ENCODE assay signal across 8 mouse cellular contexts in the genomic region with DNA sequence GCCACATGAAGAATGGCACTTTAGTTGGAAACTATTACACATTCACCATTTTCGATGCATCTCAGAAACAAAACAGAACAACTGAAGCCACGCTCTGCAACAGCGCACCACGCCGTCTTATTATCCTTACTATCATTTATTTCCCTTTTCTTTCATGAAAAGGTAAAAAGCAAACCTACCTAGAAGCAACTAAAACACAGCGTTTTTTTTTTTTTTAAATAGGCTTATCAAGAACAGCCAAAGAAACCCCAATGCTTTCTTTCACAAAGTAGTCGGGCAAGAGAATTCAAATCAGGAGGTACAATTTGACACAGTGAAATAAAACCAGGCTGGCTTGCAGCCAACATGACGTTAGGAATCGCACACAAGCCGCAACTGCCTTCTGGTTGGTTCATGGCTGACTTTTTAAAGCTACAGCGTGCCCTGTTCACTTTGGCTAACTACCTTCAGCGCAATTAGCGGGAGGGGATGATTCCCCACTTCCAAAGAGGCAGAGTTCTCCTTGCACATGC. TPM values are rescaled to one million over a fixed set of nuclear protein-coding genes. Genes with fewer than 3 reads are reported as not detected.
DNase-seq lines count a peak whose midpoint lies in the region; ATAC-seq and TF ChIP-seq lines count a peak whose summit lies in the region.

No protein-coding gene starts in this region.

- TF ChIP-seq POLR2A in spleen, adult 2 months (IDR thresholded peaks at IDR 0.05; ENCODE audit: low read depth, low read length): no peak

- peak overlapping the region; percentile 1; the same call in 1 of the 2 replicates for H3K4me3 ChIP-seq in spleen, adult 2 months (ENCODE audit: extremely low read depth, insufficient read depth, insufficient read length)
- H3K4me3 ChIP-seq in embryonic facial prominence, embryonic 15.5 days (replicated peaks): peak overlapping the region; percentile 31
- peak overlapping the region; percentile 27 to 34 for H3K4me3 ChIP-seq in heart, embryonic 14.5 days (ENCODE audit: control insufficient read depth in 1 of 2, insufficient read depth in 1 of 2, low read depth in 1 of 2, low read length in 2 of 2)
- H3K4me3 ChIP-seq in kidney, postnatal 0 days (replicated peaks; ENCODE audit: low read depth, low read length): peak overlapping the region; percentile 19
- peak overlapping the region; percentile 30 for H3K4me3 ChIP-seq in midbrain, embryonic 15.5 days

- H3K4me2 ChIP-seq in embryonic facial prominence, embryonic 15.5 days (replicated peaks): peak overlapping the region; percentile 41
- H3K4me2 ChIP-seq in heart, embryonic 14.5 days (ENCODE audit: low read length): peak overlapping the region; percentile 69
- H3K4me2 ChIP-seq in kidney, postnatal 0 days (ENCODE audit: low read length): peak overlapping the region; percentile 53
- peak overlapping the region; percentile 52 for H3K4me2 ChIP-seq in midbrain, embryonic 15.5 days

- 14% methylated on average over 13 of the region's 13 CpGs for WGBS in spleen, adult 2 months
- whole genome bisulfite sequencing in embryonic facial prominence, embryonic 15.5 days: 19% methylated on average over 13 of the region's 13 CpGs
- WGBS in heart, embryonic 14.5 days: 36% methylated on average over 13 of the region's 13 CpGs
- 32% methylated on average over 13 of the region's 13 CpGs for WGBS in kidney, postnatal 0 days
- 34% methylated on average over 13 of the region's 13 CpGs for WGBS in midbrain, embryonic 15.5 days

- no peak overlapping the region for H3K9ac ChIP-seq in embryonic facial prominence, embryonic 15.5 days
- peak overlapping the region; percentile 71 for H3K9ac ChIP-seq in heart, embryonic 14.5 days (ENCODE audit: low read length)
- H3K9ac ChIP-seq in kidney, postnatal 0 days (ENCODE audit: low read depth, low read length): no peak overlapping the region
- H3K9ac ChIP-seq in midbrain, embryonic 15.5 days: peak overlapping the region; percentile 20; the same call in 1 of the 2 replicates

- peak in 1 of 2 experiments; percentile 8 for DNase-seq in spleen, adult 2 months (ENCODE audit: low read depth in 1 of 2, low spot score in 2 of 2)
- DNase-seq in spleen, postnatal 36 days (ENCODE audit: low spot score in 2 of 2): no peak
- DNase-seq in kidney, postnatal 0 days (ENCODE audit: low spot score): peak; percentile 63
- DNase-seq in liver: peak; percentile 36
- DNase-seq in testis, postnatal 14 days (ENCODE audit: low spot score): peak; percentile 28

- H3K9me3 ChIP-seq in embryonic facial prominence, embryonic 15.5 days (replicated peaks): no peaks in the 10 kb centered on the region
- no peaks in the 10 kb centered on the region for H3K9me3 ChIP-seq in heart, embryonic 14.5 days (ENCODE audit: control insufficient read depth, low read length)
- no peaks in the 10 kb centered on the region for H3K9me3 ChIP-seq in kidney, postnatal 0 days (replicated peaks; ENCODE audit: low read length)
- H3K9me3 ChIP-seq in midbrain, embryonic 15.5 days: no peaks in the 10 kb centered on the region

- H3K36me3 ChIP-seq in spleen, adult 2 months (ENCODE audit: control insufficient read depth, insufficient read depth, low read length): no peaks in the 10 kb centered on the region
- no peaks in the 10 kb centered on the region for H3K36me3 ChIP-seq in embryonic facial prominence, embryonic 15.5 days
- H3K36me3 ChIP-seq in heart, embryonic 14.5 days (ENCODE audit: control insufficient read depth, insufficient read depth, low read length): no peaks in the 10 kb centered on the region
- no peaks in the 10 kb centered on the region for H3K36me3 ChIP-seq in kidney, postnatal 0 days (ENCODE audit: insufficient read depth, low read length)
- no peaks in the 10 kb centered on the region for H3K36me3 ChIP-seq in midbrain, embryonic 15.5 days (replicated peaks)

- TF ChIP-seq CTCF in spleen, adult 2 months (IDR thresholded peaks at IDR 0.05; ENCODE audit: extremely low read depth, insufficient read depth, insufficient read length, insufficient replicate concordance): no peak
- no peak for TF ChIP-seq CTCF in kidney, postnatal 0 days (IDR thresholded peaks at IDR 0.05; ENCODE audit: low read depth)

- ATAC-seq in embryonic facial prominence, embryonic 15.5 days (ENCODE audit: insufficient number of reproducible peaks, low FRiP score, low TSS enrichment, low read depth): peak; percentile 44
- no peak for ATAC-seq in heart, embryonic 14.5 days (ENCODE audit: insufficient number of reproducible peaks, insufficient read depth, low FRiP score, low read depth)
- ATAC-seq in kidney, postnatal 0 days (replicated peaks; ENCODE audit: low FRiP score, low read depth): no peak
- ATAC-seq in midbrain, embryonic 15.5 days (replicated peaks): no peak

- peaks cover 2% of the 10 kb centered on the region for H3K4me1 ChIP-seq in spleen, adult 2 months (ENCODE audit: control insufficient read depth, insufficient read depth, insufficient read length)
- peaks cover 27% of the 10 kb centered on the region for H3K4me1 ChIP-seq in embryonic facial prominence, embryonic 15.5 days
- peaks cover 10 to 24% of the 10 kb centered on the region in 2 experiments for H3K4me1 ChIP-seq in heart, embryonic 14.5 days (ENCODE audit: control insufficient read depth in 2 of 2, insufficient read depth in 2 of 2, low read length in 2 of 2)
- peaks cover 5% of the 10 kb centered on the region for H3K4me1 ChIP-seq in kidney, postnatal 0 days (replicated peaks; ENCODE audit: insufficient read depth, low read length)
- H3K4me1 ChIP-seq in midbrain, embryonic 15.5 days: peaks cover 17% of the 10 kb centered on the region

- H3K27ac ChIP-seq in spleen, adult 2 months (ENCODE audit: insufficient read depth, low read length): no peak overlapping the region
- peak overlapping the region; percentile 75 for H3K27ac ChIP-seq in embryonic facial prominence, embryonic 15.5 days (replicated peaks)
- H3K27ac ChIP-seq in heart, embryonic 14.5 days (replicated peaks in 1 of 2; ENCODE audit: control insufficient read depth in 1 of 2, insufficient read depth in 1 of 2, low read depth in 2 of 2, low read length in 2 of 2): peak overlapping the region; percentile 86 to 93
- H3K27ac ChIP-seq in kidney, postnatal 0 days: no peak overlapping the region
- H3K27ac ChIP-seq in midbrain, embryonic 15.5 days: peak overlapping the region; percentile 61

- 0 out of 2 replicates have a peak, but pooled peaks cover 4% of the 10 kb centered on the region for H3K27me3 ChIP-seq in spleen, adult 2 months (ENCODE audit: control insufficient read depth, insufficient read depth, low read length)
- no peaks in the 10 kb centered on the region for H3K27me3 ChIP-seq in embryonic facial prominence, embryonic 15.5 days
- H3K27me3 ChIP-seq in heart, embryonic 14.5 days (ENCODE audit: control insufficient read depth, insufficient read depth, low read length): no peaks in the 10 kb centered on the region
- H3K27me3 ChIP-seq in kidney, postnatal 0 days (ENCODE audit: insufficient read depth, low read length): no peaks in the 10 kb centered on the region
- H3K27me3 ChIP-seq in midbrain, embryonic 15.5 days (replicated peaks): 0 out of 2 replicates have a peak, but pooled peaks cover 3% of the 10 kb centered on the region

RNA-seq across cellular contexts. Expression of a gene that starts 3.2 kb away (rescaled TPM):
- 0.05 TPM in 1 of 2 replicates, not detected in the other for polyA plus RNA-seq in spleen, adult 2 months (2012; rRNA removed)
- 1.2 and 1.4 TPM in 2 replicates for polyA plus RNA-seq in embryonic facial prominence, embryonic 15.5 days (2015; fragmentation: Nextera tagmentation; extraction: Ambion mirVana)
- polyA plus RNA-seq in heart, embryonic 14.5 days (2014; fragmentation: Nextera tagmentation; extraction: Ambion mirVana): 1.8 and 3.1 TPM in 2 replicates
- polyA plus RNA-seq in kidney, postnatal 0 days (2015; fragmentation: Nextera tagmentation; extraction: Ambion mirVana): 0.63 and 1.2 TPM in 2 replicates
- polyA plus RNA-seq in midbrain, embryonic 15.5 days (2015; fragmentation: Nextera tagmentation; extraction: Ambion mirVana): 0.22 and 0.31 TPM in 2 replicates

RNA-seq across cellular contexts. Expression of a gene that starts 31.1 kb away (rescaled TPM):
- not detected in 2 replicates for polyA plus RNA-seq in spleen, adult 2 months (2012; rRNA removed)
- polyA plus RNA-seq in embryonic facial prominence, embryonic 15.5 days (2015; fragmentation: Nextera tagmentation; extraction: Ambion mirVana): 0.23 and 0.24 TPM in 2 replicates
- polyA plus RNA-seq in heart, embryonic 14.5 days (2014; fragmentation: Nextera tagmentation; extraction: Ambion mirVana): 0.13 TPM in 1 of 2 replicates, not detected in the other
- not detected in 2 replicates for polyA plus RNA-seq in kidney, postnatal 0 days (2015; fragmentation: Nextera tagmentation; extraction: Ambion mirVana)
- not detected in 2 replicates for polyA plus RNA-seq in midbrain, embryonic 15.5 days (2015; fragmentation: Nextera tagmentation; extraction: Ambion mirVana)

Comparison
In these comparisons a context has a peak if more than half of its experiments do, and no peak if none do; other contexts are left out.
1. DNase-seq: peak in kidney, postnatal 0 days (single experiment), liver (single experiment) and testis, postnatal 14 days (single experiment); none in spleen, postnatal 36 days (0 of 2).
2. H3K27ac ChIP-seq: peak in embryonic facial prominence, embryonic 15.5 days (single experiment), heart, embryonic 14.5 days (2 of 2) and midbrain, embryonic 15.5 days (single experiment); none in spleen, adult 2 months (single experiment) and kidney, postnatal 0 days (single experiment).
3. H3K9ac ChIP-seq: peak in heart, embryonic 14.5 days (single experiment) and midbrain, embryonic 15.5 days (single experiment); none in embryonic facial prominence, embryonic 15.5 days (single experiment) and kidney, postnatal 0 days (single experiment).
4. Peak in every context shown above with its lines, with median percentiles within 50 percentile points of each other: H3K4me3 ChIP-seq and H3K4me2 ChIP-seq.